Mouse (Mus musculus) liver, embryonic 15.5 days (tissue): ENCODE measurements around the gene Stard8. TPM values are rescaled to one million over a fixed set of nuclear protein-coding genes. Genes with fewer than 3 reads are reported as not detected.

Experiments used
- ATAC-seq: fragments of 200-750 bp; cut with Nextera tagmentation; 2 replicates; pipeline ENCODE4 v1.8.0; 2017; ENCODE audit warnings: moderate number of reproducible peaks, mild to moderate bottlenecking, moderate library complexity; ENCODE audit not compliant: insufficient read depth
- H3K27ac ChIP-seq: fragments of 300-500 bp; sonication (generic); replicated peaks from 2 replicates; pipeline ENCODE4 v1.5.1; 2015; ENCODE audit warnings: mild to moderate bottlenecking, inconsistent platforms
- H3K27me3 ChIP-seq: fragments of 300-500 bp; sonication (generic); 2 replicates; pipeline ENCODE4 v1.6.1; 2015; ENCODE audit warnings: mild to moderate bottlenecking, inconsistent platforms
- H3K36me3 ChIP-seq: fragments of 300-500 bp; sonication (generic); replicated peaks from 2 replicates; pipeline ENCODE4 v1.6.1; 2015; ENCODE audit warnings: moderate library complexity, mild to moderate bottlenecking, inconsistent platforms
- H3K4me1 ChIP-seq: fragments of 300-500 bp; sonication (generic); replicated peaks from 2 replicates; pipeline ENCODE4 v1.6.1; 2015; ENCODE audit warnings: inconsistent platforms
- H3K4me2 ChIP-seq: fragments of 300-500 bp; sonication (generic); 2 replicates; pipeline ENCODE4 v1.6.1; 2015; ENCODE audit warnings: moderate library complexity, mild to moderate bottlenecking, inconsistent platforms
- H3K4me3 ChIP-seq: fragments of 300-500 bp; sonication (generic); replicated peaks from 2 replicates; pipeline ENCODE4 v1.5.1; 2015; ENCODE audit warnings: mild to moderate bottlenecking, inconsistent platforms
- H3K9ac ChIP-seq: fragments of 300-500 bp; sonication (generic); 2 replicates; pipeline ENCODE4 v1.6.1; 2015; ENCODE audit warnings: moderate library complexity, mild to moderate bottlenecking, inconsistent platforms
- H3K9me3 ChIP-seq: fragments of 300-500 bp; sonication (generic); replicated peaks from 2 replicates; pipeline ENCODE4 v1.6.1; 2016; ENCODE audit warnings: inconsistent platforms
- whole genome bisulfite sequencing: fragments of 180-500 bp; shearing (Covaris S2); methylation state at CpG from one replicate; pipeline ENCODE4 v1.1.7; 2015; ENCODE audit warnings: mixed read lengths; ENCODE audit not compliant: insufficient replicate concordance; 5-methylcytosine and 5-hydroxymethylcytosine counted together
- polyA plus RNA-seq: library from polyadenylated mRNA; unstranded; fragments of >200 nt; fragmentation: Nextera tagmentation; extraction: Ambion mirVana; gene quantifications from 2 replicates; pipeline ENCODE4 v1.2.1, GENCODE M21; 2015

The Stard8 gene
- polyA plus RNA-seq, 1 experiment from 2014 or later = 3.3 TPM

- Histone ChIP-seq H3K9me3 (no peaks in the 10 kb centered on the region), H3K9ac (no peak overlapping the region), H3K27me3 (peaks cover 36% of the 10 kb centered on the region), H3K36me3 (no peaks in the 10 kb centered on the region), H3K4me2 (no peak overlapping the region), H3K4me3 (no peak overlapping the region), H3K27ac (no peak overlapping the region), H3K4me1 (no peaks in the 10 kb centered on the region)
- 0 out of 2 replicates have a peak, but pooled peaks have one; percentile 20 for ATAC-seq
- WGBS = 30% methylated on average over 5 of the region's 5 CpGs
Measured at GRCm38 (mm10) chrX:99046360-99047055, 43.5 kb downstream of the Stard8 start.

DNA sequence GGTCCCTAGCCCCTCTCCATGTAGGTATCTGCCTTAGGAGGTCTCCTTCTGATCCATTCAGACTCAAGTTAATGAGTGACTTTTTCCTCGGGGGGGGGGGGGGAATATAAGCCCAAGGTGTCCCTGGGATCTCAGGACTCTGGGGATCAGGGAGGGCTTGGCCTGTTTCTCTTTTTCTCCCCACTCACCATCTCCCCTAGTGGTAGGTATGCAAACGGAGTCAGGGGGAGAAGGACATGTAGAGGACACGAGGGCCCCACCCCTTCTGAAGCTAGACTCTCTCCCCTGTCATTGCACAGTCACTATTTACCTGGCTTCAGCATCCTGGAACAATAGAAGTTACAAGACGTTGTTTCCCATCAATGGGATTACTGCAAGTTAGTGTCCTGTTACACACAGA lies 45.1 kb downstream of the Stard8 start:
- no peak for ATAC-seq
- Histone ChIP-seq H3K4me3 (no peak overlapping the region), H3K4me2 (no peak overlapping the region), H3K9ac (no peak overlapping the region), H3K27ac (no peak overlapping the region), H3K27me3 (peaks cover 25% of the 10 kb centered on the region), H3K9me3 (no peaks in the 10 kb centered on the region), H3K36me3 (no peaks in the 10 kb centered on the region), H3K4me1 (no peaks in the 10 kb centered on the region)
- 30% methylated on average over 4 of the region's 4 CpGs for WGBS

DNA sequence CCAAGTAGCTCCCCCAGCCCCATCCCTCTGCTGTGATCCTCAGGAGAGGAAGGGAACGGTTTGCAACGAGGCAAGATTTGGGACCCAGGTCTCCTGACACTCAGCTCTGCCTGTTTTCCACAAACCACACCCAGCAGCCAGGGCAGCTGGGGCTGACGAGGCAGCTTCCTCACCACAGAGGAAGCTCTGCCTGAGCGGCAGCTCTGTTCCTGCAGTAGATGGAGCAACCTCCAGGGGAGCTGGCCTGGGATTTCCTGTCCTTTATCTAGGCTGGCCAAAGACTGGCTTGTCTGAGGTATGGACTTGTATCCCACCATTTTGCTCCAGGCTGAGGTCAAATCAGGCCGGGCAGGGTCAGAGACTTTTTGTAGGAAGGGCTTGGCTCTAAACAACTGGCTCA lies 46.2 kb downstream of the Stard8 start:
- WGBS = 30% methylated on average over 5 of the region's 5 CpGs
- H3K36me3 ChIP-seq = no peaks in the 10 kb centered on the region
- H3K4me3 ChIP-seq = no peak overlapping the region
- H3K4me2 ChIP-seq = no peak overlapping the region
- no peak overlapping the region for H3K27ac ChIP-seq
- 0 out of 2 replicates have a peak, but pooled peaks have one; percentile 28 for ATAC-seq
- H3K4me1 ChIP-seq = no peaks in the 10 kb centered on the region
- no peak overlapping the region for H3K9ac ChIP-seq
- peaks cover 14% of the 10 kb centered on the region for H3K27me3 ChIP-seq
- H3K9me3 ChIP-seq = no peaks in the 10 kb centered on the region

- Histone ChIP-seq H3K9me3 (no peaks in the 10 kb centered on the region), H3K4me3 (no peak overlapping the region), H3K36me3 (no peaks in the 10 kb centered on the region), H3K4me1 (no peaks in the 10 kb centered on the region), H3K4me2 (no peak overlapping the region), H3K27me3 (peaks cover 5% of the 10 kb centered on the region; the same call in 1 of the 2 replicates), H3K9ac (no peak overlapping the region), H3K27ac (no peak overlapping the region)
- no peak for ATAC-seq
- 59% methylated on average over 10 of the region's 10 CpGs for WGBS
Measured at GRCm38 (mm10) chrX:99050736-99051481, 47.9 kb downstream of the Stard8 start.

- H3K4me3 ChIP-seq = no peak overlapping the region
- no peaks in the 10 kb centered on the region for H3K36me3 ChIP-seq
- no peak for ATAC-seq
- H3K27me3 ChIP-seq = peaks cover 5% of the 10 kb centered on the region; the same call in 1 of the 2 replicates
- H3K4me2 ChIP-seq = no peak overlapping the region
- no peaks in the 10 kb centered on the region for H3K4me1 ChIP-seq
- WGBS = 44% methylated on average over 7 of the region's 7 CpGs
- no peak overlapping the region for H3K27ac ChIP-seq
- no peak overlapping the region for H3K9ac ChIP-seq
- H3K9me3 ChIP-seq = no peaks in the 10 kb centered on the region
Measured at GRCm38 (mm10) chrX:99052255-99052654, 49.2 kb downstream of the Stard8 start.

DNA sequence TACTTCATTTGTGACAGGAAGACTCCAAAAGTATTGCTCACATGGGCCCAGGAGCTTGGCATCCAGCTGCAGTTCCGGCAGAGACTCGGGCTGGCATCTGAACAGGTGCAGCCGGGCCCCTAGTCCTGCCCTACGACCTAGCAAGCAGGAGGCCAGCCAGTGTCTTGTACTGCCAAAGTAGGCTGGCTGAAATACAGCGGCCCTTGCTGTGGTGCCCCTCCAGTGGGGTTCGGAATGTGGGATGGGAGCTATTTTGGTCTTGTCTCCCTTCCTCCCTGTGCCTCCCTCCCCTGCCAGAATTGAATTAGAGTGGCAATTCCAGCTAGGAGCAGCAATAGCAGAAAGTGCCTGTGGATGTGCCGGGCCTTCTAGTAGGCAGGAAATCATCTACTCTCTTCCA lies 51.5 kb downstream of the Stard8 start:
- Histone ChIP-seq H3K9me3 (no peaks in the 10 kb centered on the region), H3K27me3 (peaks cover 5% of the 10 kb centered on the region; the same call in 1 of the 2 replicates), H3K9ac (no peak overlapping the region), H3K4me1 (no peaks in the 10 kb centered on the region), H3K4me2 (no peak overlapping the region), H3K27ac (no peak overlapping the region), H3K36me3 (no peaks in the 10 kb centered on the region), H3K4me3 (no peak overlapping the region)
- no peak for ATAC-seq
- 60% methylated on average over 7 of the region's 7 CpGs for WGBS

DNA sequence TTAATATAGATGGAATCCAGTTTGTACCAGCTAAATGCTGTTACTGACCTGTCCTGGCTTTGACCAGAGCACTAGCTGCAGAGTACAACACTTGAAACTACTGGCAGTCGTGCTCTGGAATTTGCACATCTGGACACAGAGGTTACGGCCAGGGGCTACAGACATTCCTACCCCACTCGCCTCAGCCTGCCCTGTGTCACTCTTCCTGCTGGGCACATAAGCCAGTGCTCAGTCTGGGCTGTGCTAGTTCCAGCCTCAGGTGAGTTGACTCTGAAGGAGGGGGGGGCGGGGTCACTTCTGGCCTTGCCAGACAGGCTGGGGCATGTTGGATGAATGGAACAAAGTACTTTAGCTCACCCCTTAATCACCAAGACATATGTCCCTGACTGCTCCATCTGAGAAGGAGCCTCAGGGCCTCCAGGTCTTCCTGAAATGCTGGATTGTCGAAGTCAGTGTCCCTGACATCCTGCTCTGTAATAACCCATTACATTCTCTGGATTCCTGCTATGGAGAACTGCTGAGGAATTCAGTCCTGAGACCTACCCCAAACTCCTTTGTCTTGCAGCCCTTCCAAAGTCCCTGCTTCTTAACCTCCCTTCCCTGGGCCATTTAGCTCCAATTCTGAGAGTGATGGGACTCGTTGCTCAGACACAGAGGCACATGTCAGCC lies 54.9 kb downstream of the Stard8 start:
- Histone ChIP-seq H3K36me3 (no peaks in the 10 kb centered on the region), H3K4me2 (no peak overlapping the region), H3K9me3 (no peaks in the 10 kb centered on the region), H3K27ac (no peak overlapping the region), H3K4me3 (no peak overlapping the region), H3K4me1 (no peaks in the 10 kb centered on the region), H3K9ac (no peak overlapping the region), H3K27me3 (no peaks in the 10 kb centered on the region)
- 51% methylated on average over 6 of the region's 6 CpGs for WGBS
- ATAC-seq = no peak

GRCm38 (mm10) chrX:99059119-99059518 lies 56.1 kb downstream of the Stard8 start:
- Histone ChIP-seq H3K9ac (no peak overlapping the region), H3K36me3 (no peaks in the 10 kb centered on the region), H3K4me3 (no peak overlapping the region), H3K4me1 (no peaks in the 10 kb centered on the region), H3K27me3 (no peaks in the 10 kb centered on the region), H3K27ac (no peak overlapping the region), H3K4me2 (no peak overlapping the region), H3K9me3 (no peaks in the 10 kb centered on the region)
- no peak for ATAC-seq
- 37% methylated on average over 4 of the region's 4 CpGs for WGBS

GRCm38 (mm10) chrX:99065582-99065981 lies 62.5 kb downstream of the Stard8 start:
- no peak overlapping the region for H3K27ac ChIP-seq
- WGBS = 82% methylated on average over 9 of the region's 9 CpGs
- peaks cover 4% of the 10 kb centered on the region; the same call in 1 of the 2 replicates for H3K27me3 ChIP-seq
- no peak overlapping the region for H3K4me3 ChIP-seq
- H3K36me3 ChIP-seq = no peaks in the 10 kb centered on the region
- H3K9ac ChIP-seq = no peak overlapping the region
- H3K4me1 ChIP-seq = no peaks in the 10 kb centered on the region
- ATAC-seq = no peak
- H3K9me3 ChIP-seq = no peaks in the 10 kb centered on the region
- no peak overlapping the region for H3K4me2 ChIP-seq

DNA sequence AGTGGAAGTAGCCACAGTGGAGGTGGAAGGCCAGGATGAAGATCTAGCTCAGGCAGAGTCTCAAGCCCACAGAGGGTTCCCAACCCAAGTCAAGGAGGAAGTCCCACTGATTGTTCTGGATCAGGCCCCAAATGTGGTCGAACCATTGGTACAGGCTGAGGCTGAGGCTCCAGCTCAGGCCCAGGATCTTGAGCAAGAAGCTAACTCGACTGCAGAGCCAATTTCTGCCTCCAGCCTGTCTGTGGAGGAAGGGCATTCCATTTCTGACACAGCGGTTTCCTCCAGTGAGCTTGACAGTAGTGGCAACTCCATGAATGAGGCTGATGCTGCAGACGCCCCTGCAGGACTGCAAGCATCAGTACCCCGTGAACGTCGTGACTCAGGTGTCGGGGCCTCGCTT lies 63.5 kb downstream of the Stard8 start:
- no peak for ATAC-seq
- 58% methylated on average over 9 of the region's 9 CpGs for WGBS

GRCm38 (mm10) chrX:99067232-99067631 lies 64.2 kb downstream of the Stard8 start:
- H3K9me3 ChIP-seq = no peaks in the 10 kb centered on the region
- no peak overlapping the region for H3K4me2 ChIP-seq
- H3K27me3 ChIP-seq = peaks cover 4% of the 10 kb centered on the region; the same call in 1 of the 2 replicates
- H3K36me3 ChIP-seq = no peaks in the 10 kb centered on the region
- WGBS = 35% methylated on average over 7 of the region's 7 CpGs
- no peak overlapping the region for H3K4me3 ChIP-seq
- no peak overlapping the region for H3K27ac ChIP-seq
- no peak overlapping the region for H3K9ac ChIP-seq
- ATAC-seq = no peak
- no peaks in the 10 kb centered on the region for H3K4me1 ChIP-seq

More for the DNA sequence above, 63.5 kb downstream of the Stard8 start:
- Histone ChIP-seq H3K4me1 (no peaks in the 10 kb centered on the region), H3K27me3 (peaks cover 4% of the 10 kb centered on the region; the same call in 1 of the 2 replicates), H3K4me3 (no peak overlapping the region), H3K27ac (no peak overlapping the region), H3K9ac (no peak overlapping the region), H3K9me3 (no peaks in the 10 kb centered on the region), H3K36me3 (no peaks in the 10 kb centered on the region), H3K4me2 (no peak overlapping the region)
